Mouse (Mus musculus) lung, adult 2 months (tissue): ENCODE measurements around the gene Gmcl1. TPM values are rescaled to one million over a fixed set of nuclear protein-coding genes. Genes with fewer than 3 reads are reported as not detected.

ENCODE experiments used
- DNase-seq: peaks from one replicate; pipeline ENCODE4 v3.0.0; 2022
- H3K4me1 ChIP-seq: fragments of 200-500 bp; 2 replicates; pipeline ENCODE4 v1.6.1; 2011; ENCODE audit warnings: low read length; ENCODE audit not compliant: control insufficient read depth, insufficient read depth
- H3K4me3 ChIP-seq: fragments of 200-500 bp; replicated peaks from 2 replicates; pipeline ENCODE3; 2011; ENCODE audit warnings: low read depth, mild to moderate bottlenecking, control low read depth, low read length; ENCODE audit errors: extremely low read depth
- CTCF ChIP-seq: fragments of 200-500 bp; IDR thresholded peaks from 2 replicates; pipeline ENCODE4 v1.5.1; 2011; ENCODE audit warnings: mild to moderate bottlenecking, low read length, control low read depth; ENCODE audit not compliant: insufficient read depth
- POLR2A ChIP-seq: fragments of 200-500 bp; IDR thresholded peaks from 2 replicates; pipeline ENCODE4 v1.6.1; 2011; ENCODE audit warnings: low read depth, mild to moderate bottlenecking, control low read depth, low read length, borderline replicate concordance; ENCODE audit errors: extremely low read depth
- WGBS: fragments of 180-500 bp; shearing (Covaris S2); methylation state at CpG from one replicate; pipeline ENCODE4 v1.1.7; 2018; 5-methylcytosine and 5-hydroxymethylcytosine counted together
- polyA plus RNA-seq: library from polyadenylated mRNA; depleted of rRNA; stranded (reverse); fragments of >200 nt; gene quantifications from 2 replicates; pipeline ENCODE4 v1.2.3, GENCODE M21; 2012

Gene Gmcl1
- polyA plus RNA-seq, 1 experiment = 8.4 TPM

GRCm38 (mm10) chr6:86668580-86669239 is 64.5 kb downstream of the Gmcl1 start, which contains the start of gene Mxd1:
Mxd1 (minus strand) TSS chr6:86669161.
- Histone ChIP-seq H3K4me3 (peak within 1 kb of the TSS; percentile 81), H3K4me1 (peaks cover 12% of the 10 kb centered on the region)
- peak; percentile 37 for DNase-seq
- WGBS = under 1% methylated on average over 57 of the region's 76 CpGs
- TF ChIP-seq CTCF (no peak), POLR2A (peak; percentile 68; the same call in 1 of the 2 replicates)

GRCm38 (mm10) chr6:86667061-86667460 is 66.1 kb downstream of the Gmcl1 start:
- TF ChIP-seq CTCF (no peak), POLR2A (no peak)

GRCm38 (mm10) chr6:86665560-86666307 is 67.4 kb downstream of the Gmcl1 start:
- no peak for TF ChIP-seq POLR2A
- no peak for TF ChIP-seq CTCF
- DNase-seq = no peak
- Histone ChIP-seq H3K4me1 (peaks cover 12% of the 10 kb centered on the region), H3K4me3 (peak overlapping the region; percentile 17)
- WGBS = 65% methylated on average over 17 of the region's 17 CpGs

More at GRCm38 (mm10) chr6:86667061-86667460, 66.1 kb downstream of the Gmcl1 start:
- WGBS = 88% methylated on average over 10 of the region's 10 CpGs
- Histone ChIP-seq H3K4me3 (no peak overlapping the region), H3K4me1 (peaks cover 12% of the 10 kb centered on the region)
- no peak for DNase-seq

GRCm38 (mm10) chr6:86665076-86665475 is 68.1 kb downstream of the Gmcl1 start:
- Histone ChIP-seq H3K4me3 (no peak overlapping the region), H3K4me1 (peaks cover 15% of the 10 kb centered on the region)
- TF ChIP-seq POLR2A (no peak), CTCF (no peak)
- 80% methylated on average over 5 of the region's 5 CpGs for WGBS
- no peak for DNase-seq

- DNase-seq = no peak
- no peak overlapping the region for H3K4me3 ChIP-seq
- H3K4me1 ChIP-seq = 0 out of 2 replicates have a peak, but pooled peaks cover 3% of the 10 kb centered on the region
- 56% methylated on average over 9 of the region's 9 CpGs for WGBS
- TF ChIP-seq CTCF (no peak), POLR2A (no peak)
Measured at GRCm38 (mm10) chr6:86660161-86660877, 72.9 kb downstream of the Gmcl1 start.

- DNase-seq = no peak
Measured at GRCm38 (mm10) chr6:86658501-86658900, 74.7 kb downstream of the Gmcl1 start.

GRCm38 (mm10) chr6:86654270-86654916 is 78.8 kb downstream of the Gmcl1 start:
- WGBS = 77% methylated on average over 9 of the region's 9 CpGs
- H3K4me1 ChIP-seq = peaks cover 2% of the 10 kb centered on the region; the same call in 1 of the 2 replicates
- no peak overlapping the region for H3K4me3 ChIP-seq
- no peak for TF ChIP-seq POLR2A
- TF ChIP-seq CTCF = no peak
- DNase-seq = no peak

More at GRCm38 (mm10) chr6:86658501-86658900, 74.7 kb downstream of the Gmcl1 start:
- Histone ChIP-seq H3K4me3 (no peak overlapping the region), H3K4me1 (0 out of 2 replicates have a peak, but pooled peaks cover 3% of the 10 kb centered on the region)
- WGBS = 82% methylated on average over 3 of the region's 3 CpGs
- TF ChIP-seq POLR2A (no peak), CTCF (no peak)

- H3K4me1 ChIP-seq = peaks cover 2% of the 10 kb centered on the region; the same call in 1 of the 2 replicates
- WGBS = 77% methylated on average over 6 of the region's 6 CpGs
- no peak overlapping the region for H3K4me3 ChIP-seq
- TF ChIP-seq POLR2A (no peak), CTCF (no peak)
- peak; percentile 55 for DNase-seq
Measured at GRCm38 (mm10) chr6:86653026-86653425, 80.2 kb downstream of the Gmcl1 start.

- Histone ChIP-seq H3K4me3 (no peak overlapping the region), H3K4me1 (no peaks in the 10 kb centered on the region)
- no peak for DNase-seq
- WGBS = 66% methylated on average over 7 of the region's 7 CpGs
- no peak for TF ChIP-seq POLR2A
- TF ChIP-seq CTCF = no peak
Measured at GRCm38 (mm10) chr6:86646143-86646542, 87.0 kb downstream of the Gmcl1 start.
